Mouse (Mus musculus) cerebellum, postnatal 10 days (tissue): Measurements from ENCODE around the gene Tpr.
A peak's percentile ranks its signal among the peaks of the same experiment; 100 is the strongest.

Experiments used
- DNase-seq, 2 experiments: peaks; one replicate each; pipeline ENCODE4 v3.0.0; 2021; ENCODE audit warnings: mixed read lengths in 2 of 2

Tpr gene

GRCm38 (mm10) chr1:150463068-150463467, 70.4 kb downstream of the Tpr start:
- no peak for DNase-seq

DNA sequence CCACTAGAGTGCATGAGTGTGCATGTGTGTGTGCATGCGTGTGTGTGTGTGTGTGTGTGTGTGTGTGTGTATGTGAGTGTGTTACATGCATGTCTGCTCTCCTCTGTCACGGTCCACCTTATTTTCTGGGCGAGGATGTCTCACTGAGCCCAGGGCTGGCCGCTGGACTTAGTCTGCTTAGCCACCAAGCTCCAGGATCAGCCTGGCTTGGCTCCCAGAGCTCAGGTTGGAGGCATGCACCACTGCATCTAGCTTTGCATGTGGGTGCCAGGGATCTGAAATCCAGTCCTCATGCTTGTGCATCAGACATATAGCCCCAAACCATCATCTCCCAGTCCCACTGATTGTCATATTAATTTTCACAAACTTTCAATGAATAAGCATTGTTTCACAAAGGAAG, 71.1 kb downstream of the Tpr start:
- peak; percentile 53 to 54 for DNase-seq

- no peak for DNase-seq
Measured at GRCm38 (mm10) chr1:150465364-150465763, 72.7 kb downstream of the Tpr start.

DNA sequence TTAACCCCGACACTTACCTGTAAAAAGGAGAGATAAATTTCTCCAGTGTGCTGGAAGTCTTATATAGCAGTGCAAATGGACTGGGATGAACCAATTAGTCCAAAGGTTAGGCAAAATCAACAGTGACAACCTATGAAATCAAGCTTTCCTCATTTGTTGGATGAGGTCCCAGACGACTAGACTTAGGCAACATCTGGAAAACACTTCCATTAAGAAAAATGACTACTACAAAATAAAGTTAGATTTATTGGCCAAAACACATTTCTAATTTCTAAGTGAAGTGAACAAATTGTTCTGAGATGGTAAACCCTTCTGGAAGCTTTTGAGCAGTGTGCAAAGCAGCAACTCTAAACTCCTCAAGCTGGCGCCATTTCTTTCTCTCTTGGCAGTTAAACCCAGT, 73.5 kb downstream of the Tpr start, which contains the start of gene Prg4:
TSS of gene Prg4 (minus strand) at position 34 of the 400 bp plus-strand sequence.
- no peak for DNase-seq

GRCm38 (mm10) chr1:150469992-150470391, 77.4 kb downstream of the Tpr start:
- no peak for DNase-seq

DNA sequence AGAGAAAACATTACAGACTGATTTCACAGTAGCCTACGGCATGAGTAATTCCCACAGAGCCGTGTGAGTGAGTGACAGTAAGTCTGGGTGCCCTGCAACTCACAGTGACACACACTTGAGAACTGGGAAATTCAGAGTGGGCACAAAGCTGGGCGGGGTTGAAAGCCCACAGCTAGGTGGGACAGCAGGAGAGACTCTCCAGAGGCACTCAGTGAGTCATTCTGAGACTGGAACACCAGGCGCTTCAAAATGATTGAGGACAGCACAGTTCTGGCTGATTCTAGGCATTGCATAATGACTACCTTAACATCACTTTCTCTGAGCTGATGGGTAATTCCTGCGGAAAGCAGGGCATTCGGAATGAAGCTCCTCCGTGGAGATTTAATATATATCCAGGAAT, 79.9 kb downstream of the Tpr start:
- DNase-seq = no peak

DNA sequence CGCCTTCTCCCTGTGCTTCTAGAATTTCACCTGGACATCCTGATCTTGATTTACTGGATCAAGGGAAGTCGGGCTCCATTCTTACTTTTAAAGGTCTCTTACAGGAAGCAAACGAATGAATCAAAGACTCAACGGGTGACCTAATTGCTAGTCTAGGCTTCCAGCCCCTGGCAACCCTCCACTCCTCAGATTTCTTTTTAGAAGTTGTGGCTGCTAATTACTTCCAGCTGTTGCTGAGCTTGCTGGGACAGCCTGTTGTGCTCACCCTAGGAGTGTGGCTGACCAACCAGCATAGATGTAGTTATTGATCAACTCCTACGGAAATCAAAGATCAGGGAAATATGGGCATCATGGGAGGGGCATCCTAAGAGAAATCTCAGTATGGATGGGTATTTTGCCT, 88.0 kb downstream of the Tpr start:
- DNase-seq = no peak

DNA sequence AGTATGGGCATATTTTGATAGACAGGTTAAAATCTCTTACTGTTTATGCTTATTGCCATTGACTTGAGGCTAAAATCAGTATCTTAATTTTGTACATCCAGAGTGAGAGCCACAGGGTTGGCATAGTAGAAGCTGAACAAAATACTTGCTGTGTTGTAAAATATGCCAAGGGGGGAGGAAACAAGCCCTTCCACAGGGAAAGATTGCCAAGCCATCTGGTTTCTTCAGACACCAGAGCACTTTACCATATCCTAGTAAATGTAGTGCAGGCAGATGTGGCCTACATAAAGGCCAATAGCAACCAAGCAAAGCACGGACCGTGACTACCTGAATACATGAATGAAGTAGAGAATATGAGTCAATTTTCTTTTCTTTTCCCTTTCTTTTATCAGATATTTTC, 96.5 kb downstream of the Tpr start:
- peak; percentile 19 to 21 for DNase-seq

DNA sequence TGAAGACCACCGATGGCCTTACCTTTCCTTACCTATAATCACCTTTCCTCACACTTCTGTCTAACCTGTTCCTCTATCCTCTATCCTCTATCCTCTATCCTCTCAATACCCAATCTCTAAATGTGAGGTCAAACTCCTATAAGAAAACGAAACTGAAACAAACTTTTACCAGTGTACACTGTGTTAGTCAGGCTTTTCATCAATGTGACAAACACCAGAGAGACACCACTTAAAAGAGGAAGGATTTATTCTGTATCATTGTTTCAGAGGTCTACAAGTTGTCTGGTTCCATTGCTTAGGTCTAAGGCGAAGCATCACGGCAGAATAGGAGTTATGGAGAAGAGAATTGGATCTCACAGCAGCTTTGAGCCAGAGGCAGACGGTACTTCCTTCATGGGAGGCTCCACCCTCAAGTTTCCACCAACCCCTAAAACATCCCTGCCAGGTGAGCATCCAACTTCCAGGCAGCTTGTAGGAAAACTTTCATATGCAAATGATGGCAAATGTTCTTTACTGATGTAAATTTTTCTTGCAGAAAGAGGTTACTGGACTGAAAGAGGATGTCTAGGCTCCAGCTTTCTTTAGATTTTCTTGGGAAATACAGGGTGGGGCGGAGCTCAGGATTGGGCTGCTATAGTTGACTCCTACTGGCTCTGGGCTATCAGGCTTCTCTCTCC, 104.1 kb downstream of the Tpr start:
- no peak for DNase-seq

DNA sequence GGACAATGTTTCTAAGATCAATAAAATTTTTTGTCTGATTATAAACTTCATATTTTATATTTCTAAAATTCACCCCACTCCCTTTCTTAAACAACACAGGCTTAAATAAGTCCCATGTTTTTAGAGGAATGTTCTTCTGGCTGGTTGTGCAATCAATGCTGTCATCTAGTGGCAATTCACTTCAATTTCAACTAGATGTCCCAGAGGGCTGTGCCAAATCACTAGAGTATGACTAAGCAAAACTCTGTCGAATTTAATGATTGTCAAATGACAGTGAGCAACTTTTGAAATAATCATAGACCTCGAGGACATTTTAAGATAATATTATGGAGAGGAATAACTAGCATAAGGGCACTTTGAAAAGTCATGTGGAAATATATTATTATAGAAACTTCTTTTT, 105.1 kb downstream of the Tpr start:
- DNase-seq = peak in 1 of 2 experiments; percentile 26

GRCm38 (mm10) chr1:150498177-150498576, 105.5 kb downstream of the Tpr start:
- DNase-seq = no peak
